Mouse (Mus musculus): ENCODE measurements around the gene Mertk.

Mertk gene

DNA sequence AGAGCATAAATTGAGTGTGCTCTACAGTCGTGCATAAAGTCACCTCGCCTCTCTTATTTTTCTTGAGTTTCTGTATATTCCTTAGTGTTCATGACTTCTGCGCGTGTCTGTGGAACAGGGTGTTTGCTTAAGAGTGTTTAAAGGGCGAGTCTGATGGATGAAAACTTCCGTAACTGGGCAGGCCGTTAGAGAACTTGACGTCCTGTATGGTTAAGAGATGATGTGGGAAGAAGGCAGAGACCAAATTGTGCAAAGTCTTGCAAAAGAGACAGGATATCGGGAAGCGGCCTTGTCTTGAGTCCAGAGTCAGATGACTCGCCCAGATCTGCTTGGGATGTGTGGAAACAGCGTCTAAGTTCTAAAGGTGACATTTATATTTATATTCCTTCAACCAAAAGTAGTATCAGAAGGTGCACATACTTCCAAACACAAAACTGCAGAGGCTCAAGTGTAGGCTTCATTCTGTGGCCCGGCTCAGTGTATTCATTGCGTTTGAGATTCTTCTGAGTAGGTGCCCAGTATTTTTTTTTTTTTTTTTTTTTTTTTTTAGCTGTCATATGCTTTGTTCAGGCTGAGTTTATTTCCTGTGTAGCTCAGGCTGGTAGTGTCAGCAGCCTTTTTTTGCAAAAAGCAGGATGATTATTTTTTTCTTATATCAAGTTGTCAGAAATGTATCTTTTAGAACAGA lies 120.3 kb downstream of the Mertk start:
- DNase-seq (ENCODE audit: low spot score in 2 of 2) = peak in 1 of 2 experiments; percentile 8

DNA sequence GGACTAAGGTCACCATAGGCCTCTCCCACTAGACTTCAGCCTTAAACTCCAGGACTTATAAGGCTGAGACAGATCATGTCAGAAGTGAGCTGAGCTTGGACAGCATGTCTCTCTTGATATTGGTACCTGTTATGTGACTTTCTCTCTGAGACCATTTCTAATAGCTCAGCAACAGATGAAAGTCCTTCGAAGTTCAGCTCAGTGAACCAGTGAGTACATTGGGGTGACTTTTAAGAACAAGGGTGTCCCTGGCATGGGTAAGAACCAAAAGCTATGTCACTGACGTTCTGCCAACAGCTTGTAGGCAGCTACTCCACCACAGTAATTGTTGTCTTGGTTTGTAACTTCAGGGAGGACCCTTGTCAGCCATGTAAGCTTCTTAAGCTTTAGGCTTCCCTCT lies 121.9 kb downstream of the Mertk start:
- no peak for DNase-seq (ENCODE audit: low spot score in 2 of 2)

DNA sequence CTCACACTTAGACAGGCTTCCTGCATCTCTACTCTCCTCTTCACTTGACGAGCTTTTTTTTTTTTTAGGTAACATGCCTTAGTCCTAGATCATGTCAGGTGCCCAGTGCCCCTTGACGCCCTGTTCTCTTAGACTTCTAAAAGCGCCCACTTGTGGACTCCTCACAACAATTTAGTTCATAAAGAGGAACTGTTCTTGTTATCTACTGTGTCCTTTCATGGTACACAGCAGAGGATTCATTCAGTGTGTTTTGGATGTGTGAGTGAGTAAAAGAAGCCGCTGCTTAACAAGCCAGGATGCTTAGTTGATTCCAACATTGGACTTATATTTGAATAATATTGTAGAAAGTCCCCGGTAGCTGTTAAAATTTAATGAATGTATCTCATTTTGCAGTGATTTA lies 125.1 kb downstream of the Mertk start:
- no peak for DNase-seq (ENCODE audit: low spot score in 2 of 2)

DNA sequence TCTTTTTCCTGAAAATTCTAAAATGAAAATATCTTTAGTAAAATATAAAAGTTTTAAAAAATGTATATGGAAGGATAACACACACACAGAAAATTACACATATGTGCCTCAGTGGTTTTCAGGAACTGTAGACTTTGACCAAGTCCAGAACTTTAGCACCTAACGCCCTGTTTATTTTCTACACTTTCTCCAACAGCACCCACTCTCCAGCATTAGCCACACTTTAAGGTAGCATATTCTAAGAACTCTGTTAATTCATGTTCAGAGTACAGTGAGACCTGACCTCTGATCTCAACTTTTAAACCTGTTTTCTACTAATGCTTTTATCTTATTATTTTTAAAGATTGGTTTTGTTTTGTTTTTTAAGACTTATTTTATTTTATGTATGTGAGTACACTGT lies 129.0 kb downstream of the Mertk start:
- no peak for DNase-seq (ENCODE audit: low spot score in 2 of 2)

DNA sequence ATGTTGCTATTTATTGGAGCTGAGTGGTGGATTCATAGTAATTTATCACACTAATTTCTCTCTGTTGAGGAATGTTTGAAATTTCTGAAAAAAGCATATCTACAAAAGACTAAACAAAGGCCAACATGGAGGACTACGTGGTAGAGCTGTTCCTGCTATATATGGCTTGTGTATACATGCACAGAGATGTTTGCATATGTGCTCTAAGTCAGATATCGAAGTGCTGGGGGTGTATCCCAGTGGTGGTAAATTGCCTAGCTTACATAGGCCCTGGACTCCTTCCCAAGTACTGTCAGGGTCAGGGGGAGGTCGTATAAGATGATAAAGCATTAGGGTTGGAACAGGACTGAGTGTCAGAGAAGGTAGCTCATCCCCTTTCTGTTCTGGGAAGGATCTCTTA lies 133.9 kb downstream of the Mertk start:
- DNase-seq (ENCODE audit: low spot score in 2 of 2) = no peak

DNA sequence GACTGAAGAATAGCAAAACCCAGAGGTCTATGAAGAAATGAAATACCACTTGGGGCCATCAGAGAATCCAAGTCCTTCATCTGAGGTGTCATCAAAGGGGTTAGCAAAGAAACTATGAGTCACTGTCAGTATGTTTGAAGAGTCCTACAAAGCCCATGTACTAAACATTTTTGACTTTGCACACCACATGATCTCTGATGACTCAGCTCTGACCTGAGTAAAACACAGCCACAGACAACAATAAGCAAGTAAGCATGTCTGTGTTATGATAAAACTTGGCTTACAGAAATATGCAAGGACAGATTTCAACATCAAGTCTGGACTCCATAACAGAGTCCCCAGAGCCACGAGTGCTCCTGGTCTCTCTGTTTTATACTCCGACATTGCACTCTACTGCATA lies 134.3 kb downstream of the Mertk start:
- no peak for DNase-seq (ENCODE audit: low spot score in 2 of 2)

DNA sequence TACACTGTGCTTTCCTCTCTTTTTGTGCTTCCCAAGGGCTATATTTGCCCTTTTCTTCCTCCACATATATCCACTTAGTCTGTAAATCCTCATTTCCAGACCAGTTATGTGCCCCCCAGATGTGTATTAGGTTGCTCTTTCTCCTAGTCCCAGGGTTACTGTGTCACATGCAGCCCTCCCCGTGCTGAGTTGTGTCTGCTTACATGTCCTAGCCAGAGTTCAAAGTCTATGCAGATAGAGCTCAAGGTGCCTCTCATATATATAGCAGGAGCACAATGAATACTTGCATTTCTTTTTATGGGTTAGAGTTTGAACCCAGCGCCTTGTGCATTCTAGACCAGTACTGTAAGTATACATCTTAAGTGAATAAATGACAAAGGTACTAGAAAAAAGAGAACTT lies 134.7 kb downstream of the Mertk start:
- DNase-seq (ENCODE audit: low spot score in 2 of 2) = no peak

DNA sequence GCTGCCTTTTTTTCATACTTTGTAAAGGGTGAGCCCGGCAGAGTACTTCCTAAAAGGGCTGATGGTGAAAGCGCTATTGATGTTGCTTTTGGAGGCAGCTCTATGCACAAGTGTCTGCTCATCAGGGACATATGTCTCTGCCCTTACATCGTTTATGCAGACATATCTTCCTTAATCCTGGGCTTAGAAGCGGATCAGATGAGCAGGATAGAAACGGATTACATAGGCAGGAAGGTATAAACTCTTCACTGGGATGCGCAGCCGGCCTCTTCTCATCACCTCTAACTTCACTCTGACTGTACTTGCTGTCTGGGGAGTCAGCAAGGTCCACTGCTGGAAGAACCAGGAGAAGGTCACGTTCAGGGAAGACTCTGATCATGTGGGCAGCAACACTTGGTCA lies 138.8 kb downstream of the Mertk start:
- no peak for DNase-seq (ENCODE audit: low spot score in 2 of 2)

DNA sequence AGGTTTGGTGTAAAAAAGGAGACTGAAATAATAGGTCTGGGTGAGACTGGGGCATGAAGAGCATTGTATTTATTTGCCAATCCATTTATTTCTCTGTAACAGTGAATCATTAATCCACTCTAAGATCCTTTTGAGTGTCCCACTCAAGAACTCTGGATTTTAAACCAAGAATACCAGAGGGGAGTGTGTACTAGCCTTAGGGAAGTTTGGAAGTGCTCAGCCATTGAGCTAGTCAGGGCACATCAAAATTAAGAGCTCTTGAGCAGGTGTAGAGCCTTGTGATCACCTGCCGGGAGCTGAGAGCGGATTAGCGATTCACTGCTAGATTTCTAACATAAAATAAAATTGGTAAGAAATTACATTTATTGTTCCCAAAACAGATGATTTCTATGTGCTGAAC lies 139.9 kb downstream of the Mertk start:
- no peak for DNase-seq (ENCODE audit: low spot score in 2 of 2)

DNA sequence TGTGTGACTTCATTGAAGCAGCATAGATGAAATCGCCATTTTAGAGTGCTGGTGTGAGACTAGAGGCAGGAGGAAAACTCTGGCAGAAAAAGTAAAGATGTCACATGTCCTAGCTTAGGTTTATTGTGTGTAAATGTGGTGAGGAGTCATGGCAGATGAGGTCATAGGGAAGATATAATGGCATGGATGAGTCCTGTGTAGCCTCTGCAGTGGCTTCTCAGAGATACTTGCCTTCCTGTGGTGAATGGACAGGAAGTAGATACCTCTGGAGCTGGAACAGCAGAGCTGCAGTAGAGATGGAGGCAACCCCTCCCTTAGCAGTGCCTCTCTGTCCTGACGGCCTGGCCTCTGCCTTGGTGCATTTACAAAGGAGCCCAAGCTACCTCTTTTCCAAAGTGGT lies 140.7 kb downstream of the Mertk start:
- DNase-seq (ENCODE audit: low spot score in 2 of 2) = no peak

DNA sequence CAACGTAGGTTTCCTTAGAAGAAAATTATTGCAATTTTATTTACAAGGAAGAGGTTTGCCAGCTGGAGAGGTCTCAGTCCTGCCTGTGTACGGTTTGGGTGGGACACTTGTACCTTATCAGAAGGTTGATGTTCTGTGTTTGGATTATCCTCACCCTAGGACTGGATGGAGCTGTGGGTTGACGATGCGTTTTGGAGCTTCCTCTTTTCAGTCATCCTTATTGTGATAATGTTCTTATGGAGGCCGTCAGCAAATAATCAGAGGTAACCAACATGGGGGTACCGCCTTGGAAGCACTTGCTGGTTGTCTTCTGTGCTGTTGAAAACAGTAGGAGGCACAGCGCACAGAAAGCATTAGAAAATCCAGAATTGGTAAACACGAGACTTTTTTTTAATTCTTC lies 143.7 kb downstream of the Mertk start:
- no peak for DNase-seq (ENCODE audit: low spot score in 2 of 2)

DNA sequence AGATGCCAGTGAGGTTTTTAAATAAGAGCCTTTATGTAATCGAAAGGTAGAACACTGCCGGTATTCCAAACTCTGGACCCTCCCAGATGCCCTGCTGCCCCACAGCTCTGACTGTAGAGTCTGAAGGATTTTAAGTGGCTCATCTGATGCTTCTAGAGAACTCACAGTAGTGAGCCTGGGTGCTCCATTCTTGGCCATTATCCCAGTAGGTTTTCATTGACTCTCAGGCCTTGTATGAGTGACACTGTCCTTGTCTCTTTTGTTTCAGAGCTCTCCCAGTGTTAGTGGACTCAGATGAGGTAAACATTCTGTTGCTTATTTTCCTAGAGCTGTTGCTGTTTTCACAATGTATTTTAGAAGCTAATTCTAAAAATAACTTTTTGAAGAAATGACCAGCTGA lies 151.3 kb downstream of the Mertk start:
- no peak for DNase-seq (ENCODE audit: low spot score in 2 of 2)

Measured in spleen, postnatal 36 days (tissue).